Mouse (Mus musculus) megakaryocyte, embryonic 14.5 days (primary cell): Measurements from ENCODE around the gene Cltrn.

Experiments
- FLI1 ChIP-seq: IDR thresholded peaks from 2 replicates; pipeline ENCODE4 v1.6.1; 2012; ENCODE audit warnings: low read length, inconsistent platforms, mixed read lengths
- GATA1 ChIP-seq: IDR thresholded peaks from 3 replicates; pipeline ENCODE4 v1.6.1; 2012; ENCODE audit warnings: mixed read lengths, low read length, inconsistent platforms, borderline replicate concordance

DNA sequence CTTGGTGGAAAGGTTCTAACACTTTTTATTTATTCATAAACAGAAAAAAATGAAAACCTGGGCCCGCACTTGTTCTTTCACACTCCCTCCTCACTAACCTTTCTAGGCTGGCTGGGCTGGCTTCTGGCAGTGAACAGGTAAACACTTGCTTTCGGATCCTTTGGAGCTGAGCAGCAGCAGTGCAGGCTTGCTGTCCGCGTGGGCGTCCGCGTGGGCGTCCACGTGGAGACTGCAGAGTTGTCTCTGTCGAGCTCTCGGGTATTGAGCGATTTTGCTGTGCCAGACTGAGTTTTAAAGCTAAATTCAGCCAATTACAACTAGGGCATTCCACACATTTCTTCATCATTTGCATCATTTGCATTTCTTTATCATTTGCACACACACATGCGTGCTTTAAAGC lies 46.6 kb upstream of the Cltrn start:
- TF ChIP-seq GATA1, result no peak
- TF ChIP-seq FLI1, result no peak
